Mouse (Mus musculus) forebrain, embryonic 15.5 days (tissue): ENCODE measurements at regions not wholly inside any gene's neighbourhood (a gene's known extent, or its start where the extent isn't known, plus 50 kb on each side); places are given as distances from the start of the nearest gene placed in this dataset.
"Not testable (repeated sequence)": the region's sequence is repeated elsewhere in the genome, so short reads cannot be mapped to it uniquely, and the experiment has no call there.

Source experiments
- ATAC-seq: fragments of 200-750 bp; cut with Nextera tagmentation; replicated peaks from 2 replicates; pipeline ENCODE4 v1.8.0; 2017; ENCODE audit warnings: mild to moderate bottlenecking, moderate TSS enrichment, moderate library complexity
- H3K27ac ChIP-seq: fragments of 300-500 bp; sonication (generic); replicated peaks from 2 replicates; pipeline ENCODE4 v1.5.1; 2015; ENCODE audit warnings: mild to moderate bottlenecking, inconsistent platforms
- H3K27me3 ChIP-seq: fragments of 300-500 bp; sonication (generic); 2 replicates; pipeline ENCODE4 v1.6.1; 2015; ENCODE audit warnings: inconsistent platforms
- H3K36me3 ChIP-seq: fragments of 300-500 bp; sonication (generic); 2 replicates; pipeline ENCODE4 v1.6.1; 2015; ENCODE audit warnings: mild to moderate bottlenecking, inconsistent platforms
- H3K4me1 ChIP-seq: fragments of 300-500 bp; sonication (generic); 2 replicates; pipeline ENCODE4 v1.6.1; 2015; ENCODE audit warnings: inconsistent platforms
- H3K4me2 ChIP-seq: fragments of 300-500 bp; sonication (generic); replicated peaks from 2 replicates; pipeline ENCODE4 v1.6.1; 2015; ENCODE audit warnings: mild to moderate bottlenecking, inconsistent platforms
- H3K4me3 ChIP-seq: fragments of 300-500 bp; sonication (generic); 2 replicates; pipeline ENCODE4 v1.5.1; 2015; ENCODE audit warnings: mild to moderate bottlenecking, inconsistent platforms
- H3K9ac ChIP-seq: fragments of 300-500 bp; sonication (generic); replicated peaks from 2 replicates; pipeline ENCODE4 v1.6.1; 2015; ENCODE audit warnings: mild to moderate bottlenecking, inconsistent platforms
- H3K9me3 ChIP-seq: fragments of 300-500 bp; sonication (generic); 2 replicates; pipeline ENCODE4 v1.6.1; 2016; ENCODE audit warnings: inconsistent platforms
- WGBS: fragments of 180-500 bp; shearing (Covaris S2); methylation state at CpG from one replicate; pipeline ENCODE4 v1.1.7; 2015; ENCODE audit warnings: mixed read lengths; 5-methylcytosine and 5-hydroxymethylcytosine counted together

DNA sequence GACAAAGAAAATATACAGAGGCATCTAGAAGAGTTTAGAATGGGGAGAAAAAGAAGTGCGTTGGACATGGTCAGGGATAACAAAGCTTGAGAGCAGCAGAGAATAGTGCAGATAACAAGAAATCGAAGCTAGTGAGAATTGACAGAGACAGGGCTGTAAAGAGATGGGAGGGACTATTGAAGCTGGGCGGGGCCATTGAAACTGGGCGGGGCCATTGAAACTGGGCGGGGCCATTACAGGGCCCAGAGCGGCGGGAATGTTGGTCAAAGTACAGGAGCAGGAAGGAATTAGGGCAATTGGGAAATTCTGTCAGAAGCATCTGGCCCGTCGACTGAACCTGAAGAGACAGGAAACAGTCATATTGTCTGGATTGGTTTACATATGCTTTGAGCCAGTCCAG is 243.3 kb upstream of the Srek1ip1 start:
- ATAC-seq, result no peak
- H3K4me3 ChIP-seq, result no peak overlapping the region
- H3K36me3 ChIP-seq, result no peaks in the 10 kb centered on the region

DNA sequence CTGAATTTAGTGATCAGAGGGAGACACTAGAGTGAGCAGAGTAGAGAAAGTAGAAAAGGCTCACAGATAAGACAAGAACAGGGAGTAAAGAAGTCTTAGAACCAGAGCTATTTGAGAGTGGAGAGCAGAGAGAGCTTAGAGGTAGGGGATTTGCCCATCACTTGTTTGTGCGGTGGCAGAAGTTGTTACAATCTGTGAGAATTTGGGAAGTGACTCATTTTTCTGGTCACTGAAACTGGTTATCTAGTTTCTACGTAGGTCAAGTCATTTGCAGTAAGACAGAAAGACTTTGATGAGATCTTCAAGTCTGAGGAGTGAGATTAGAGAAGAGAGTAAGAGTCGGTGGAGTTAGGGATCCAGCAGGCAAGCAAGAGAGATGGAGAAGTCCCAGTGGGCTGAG is 239.0 kb upstream of the Srek1ip1 start:
- Histone ChIP-seq H3K27me3 (no peaks in the 10 kb centered on the region), H3K27ac (no peak overlapping the region), H3K4me3 (no peak overlapping the region), H3K4me1 (no peaks in the 10 kb centered on the region), H3K9ac (no peak overlapping the region), H3K9me3 (no peaks in the 10 kb centered on the region), H3K36me3 (no peaks in the 10 kb centered on the region), H3K4me2 (no peak overlapping the region)
- no peak for ATAC-seq
- 86% methylated on average over 3 of the region's 3 CpGs for WGBS

More for the DNA sequence above, 243.3 kb upstream of the Srek1ip1 start:
- Histone ChIP-seq H3K27ac (no peak overlapping the region), H3K4me2 (no peak overlapping the region), H3K4me1 (no peaks in the 10 kb centered on the region), H3K9me3 (no peaks in the 10 kb centered on the region), H3K27me3 (no peaks in the 10 kb centered on the region), H3K9ac (no peak overlapping the region)
- WGBS, result 90% methylated on average over 9 of the region's 9 CpGs

- not testable (repeated sequence) for H3K9me3 ChIP-seq, H3K9ac ChIP-seq, H3K27me3 ChIP-seq, H3K4me3 ChIP-seq, H3K36me3 ChIP-seq, H3K4me2 ChIP-seq, H3K4me1 ChIP-seq, H3K27ac ChIP-seq, ATAC-seq
- WGBS, result 37% methylated on average over 7 of the region's 7 CpGs
Observed at GRCm38 (mm10) chr13:104556609-104557008, 235.7 kb upstream of the Srek1ip1 start.

DNA sequence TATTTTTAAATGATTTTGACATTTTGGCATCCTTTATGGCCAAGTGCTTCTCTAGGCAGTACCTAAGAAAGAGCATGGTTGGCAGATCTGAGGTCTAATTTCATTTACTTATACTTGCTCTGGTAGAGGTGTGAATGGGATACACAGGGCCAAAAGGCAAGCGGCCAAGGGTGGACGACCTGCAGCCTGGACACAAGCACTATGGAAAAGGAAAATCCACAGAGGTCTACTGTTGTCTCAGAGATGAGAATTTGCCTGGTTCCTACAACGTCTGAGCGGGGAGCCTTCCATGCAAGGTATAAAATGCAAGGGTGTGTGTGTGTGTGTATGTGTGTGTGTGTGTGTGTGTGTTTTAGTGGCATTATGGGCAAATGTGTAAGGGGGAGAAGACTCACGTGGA is 232.4 kb upstream of the Srek1ip1 start:
- Histone ChIP-seq H3K27me3 (no peaks in the 10 kb centered on the region), H3K9me3 (no peaks in the 10 kb centered on the region), H3K4me2 (no peak overlapping the region), H3K4me1 (peaks cover 6% of the 10 kb centered on the region; the same call in 1 of the 2 replicates), H3K36me3 (no peaks in the 10 kb centered on the region), H3K9ac (no peak overlapping the region), H3K4me3 (no peak overlapping the region), H3K27ac (no peak overlapping the region)
- WGBS, result 85% methylated on average over 5 of the region's 5 CpGs
- ATAC-seq, result no peak

DNA sequence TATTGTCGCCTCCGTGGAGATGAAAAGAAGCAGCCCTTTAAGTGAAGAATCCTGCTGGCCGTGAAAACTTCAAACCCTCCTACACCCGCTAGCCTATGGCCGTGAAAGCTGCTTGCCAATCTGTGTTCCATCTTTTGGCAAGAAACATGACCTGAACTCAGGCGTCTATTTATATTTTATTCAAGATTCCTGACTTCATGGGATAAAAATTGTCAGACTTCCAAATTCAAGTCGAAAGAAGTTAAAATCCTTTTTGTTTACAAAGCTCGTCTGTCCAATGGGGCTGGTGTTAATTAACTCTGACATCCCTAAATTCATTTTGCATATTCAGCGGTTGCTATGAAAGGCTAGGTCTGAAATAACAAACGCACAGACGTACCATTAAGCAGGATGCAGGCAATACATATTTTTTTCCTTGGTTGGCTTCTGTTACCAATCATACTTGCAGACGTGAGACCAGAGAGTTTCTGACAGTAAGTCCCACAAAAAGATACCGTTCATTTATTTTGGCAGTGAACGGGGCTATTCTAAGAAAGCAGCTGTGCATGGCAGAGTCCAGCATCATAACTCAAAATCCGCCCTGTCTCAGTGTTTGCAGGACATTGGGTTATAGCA is 231.7 kb upstream of the Srek1ip1 start:
- Histone ChIP-seq H3K9me3 (no peaks in the 10 kb centered on the region), H3K27me3 (no peaks in the 10 kb centered on the region), H3K4me1 (peaks cover 6% of the 10 kb centered on the region; the same call in 1 of the 2 replicates), H3K9ac (no peak overlapping the region), H3K4me2 (no peak overlapping the region), H3K27ac (no peak overlapping the region; the same call in 1 of the 2 replicates), H3K4me3 (no peak overlapping the region), H3K36me3 (no peaks in the 10 kb centered on the region)
- WGBS, result 47% methylated on average over 15 of the region's 15 CpGs
- ATAC-seq, result peak; percentile 66

DNA sequence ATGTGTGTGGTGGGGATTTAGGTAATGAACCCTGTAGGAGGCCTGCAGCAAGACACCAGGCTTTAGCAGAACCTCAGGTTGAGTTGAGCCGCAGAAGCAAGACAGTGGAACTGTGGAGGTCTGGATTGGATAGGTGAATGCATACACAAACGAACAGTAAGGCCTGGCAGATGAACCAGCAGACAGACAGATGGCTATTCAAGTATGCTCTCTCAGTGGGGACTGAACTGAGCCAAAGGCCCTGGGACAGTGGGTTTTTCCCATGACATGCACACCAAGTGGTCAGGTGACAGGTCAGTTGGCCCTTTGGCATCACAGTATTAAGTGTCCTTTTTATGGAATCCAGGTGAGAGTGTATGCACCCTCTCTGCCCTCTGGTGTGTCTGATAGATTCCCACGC is 229.7 kb upstream of the Srek1ip1 start:
- Histone ChIP-seq H3K4me3 (no peak overlapping the region), H3K4me1 (peaks cover 6% of the 10 kb centered on the region; the same call in 1 of the 2 replicates), H3K27ac (no peak overlapping the region), H3K9ac (no peak overlapping the region), H3K9me3 (no peaks in the 10 kb centered on the region), H3K36me3 (no peaks in the 10 kb centered on the region), H3K27me3 (no peaks in the 10 kb centered on the region), H3K4me2 (no peak overlapping the region)
- WGBS, result 34% methylated on average over 3 of the region's 3 CpGs
- ATAC-seq, result no peak

DNA sequence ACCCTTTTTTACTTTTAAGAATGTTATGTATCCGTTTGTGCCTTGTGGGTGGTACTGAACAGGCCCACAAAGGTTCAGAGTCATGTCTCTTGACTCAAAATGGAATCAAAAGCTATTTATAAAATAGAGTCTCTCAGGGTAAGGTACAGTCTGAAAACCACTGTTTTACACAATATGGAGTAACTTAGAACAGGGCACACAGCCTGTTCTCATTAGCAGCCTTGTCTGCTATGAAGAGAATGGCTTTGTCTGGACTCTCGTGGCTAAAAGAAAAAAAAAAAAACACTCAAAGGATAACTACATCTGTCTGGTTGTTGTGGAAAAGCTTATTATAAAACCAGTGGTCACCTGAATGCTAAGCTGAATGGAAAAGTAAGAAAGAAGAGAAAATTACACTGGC is 229.3 kb upstream of the Srek1ip1 start:
- H3K4me2 ChIP-seq, result no peak overlapping the region
- no peaks in the 10 kb centered on the region for H3K36me3 ChIP-seq
- 14% methylated on average over 2 of the region's 2 CpGs for WGBS
- ATAC-seq, result no peak
- H3K4me3 ChIP-seq, result no peak overlapping the region
- no peak overlapping the region for H3K27ac ChIP-seq
- no peaks in the 10 kb centered on the region for H3K9me3 ChIP-seq
- peaks cover 6% of the 10 kb centered on the region; the same call in 1 of the 2 replicates for H3K4me1 ChIP-seq
- no peaks in the 10 kb centered on the region for H3K27me3 ChIP-seq
- H3K9ac ChIP-seq, result no peak overlapping the region

- Histone ChIP-seq H3K4me3 (no peak overlapping the region), H3K4me2 (no peak overlapping the region), H3K27me3 (no peaks in the 10 kb centered on the region), H3K4me1 (peaks cover 6% of the 10 kb centered on the region; the same call in 1 of the 2 replicates), H3K9ac (no peak overlapping the region), H3K27ac (no peak overlapping the region), H3K36me3 (no peaks in the 10 kb centered on the region), H3K9me3 (no peaks in the 10 kb centered on the region)
- no peak for ATAC-seq
- 40% methylated on average over 7 of the region's 7 CpGs for WGBS
Observed at GRCm38 (mm10) chr13:104563889-104564288, 228.4 kb upstream of the Srek1ip1 start.

DNA sequence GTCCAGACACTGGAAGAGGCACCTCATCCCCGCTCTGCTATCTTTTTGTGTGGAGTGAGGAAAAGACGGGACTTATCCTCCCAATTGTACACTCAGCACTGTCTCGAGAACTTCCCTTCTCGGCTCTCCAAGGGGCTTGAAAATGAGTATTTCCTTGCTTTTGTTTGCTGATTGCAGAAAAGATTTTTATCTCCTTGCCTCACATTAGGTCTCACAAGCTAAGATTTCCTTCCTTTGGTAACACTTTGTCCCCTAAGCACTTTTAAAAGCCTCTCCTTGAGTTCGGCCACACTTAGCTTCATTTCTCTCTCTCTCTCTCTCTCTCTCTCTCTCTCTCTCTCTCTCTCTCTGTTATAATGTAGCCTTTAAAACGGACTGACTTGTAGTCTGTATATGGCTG is 222.5 kb upstream of the Srek1ip1 start:
- no peaks in the 10 kb centered on the region for H3K27me3 ChIP-seq

DNA sequence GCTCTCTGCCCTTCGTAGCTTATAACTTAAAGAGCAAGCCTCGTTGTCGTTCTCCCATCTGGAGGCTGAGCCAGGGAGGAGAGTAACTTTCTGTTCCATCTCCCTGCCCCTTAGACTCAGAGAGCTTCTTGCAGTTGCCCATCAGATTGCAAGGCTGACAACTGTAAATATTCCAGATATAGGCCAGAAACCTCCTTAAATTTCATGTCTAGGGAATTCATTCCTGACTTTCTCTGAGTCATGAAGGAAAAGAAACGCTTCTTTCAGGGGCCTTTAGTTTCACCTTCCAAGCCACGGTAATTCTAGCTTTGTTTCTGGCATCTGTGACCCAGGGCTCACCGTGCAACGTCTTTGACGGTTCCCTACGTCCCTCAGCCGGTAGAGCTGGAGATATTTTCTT is 220.0 kb upstream of the Srek1ip1 start:
- Histone ChIP-seq H3K4me3 (no peak overlapping the region), H3K9me3 (no peaks in the 10 kb centered on the region), H3K4me2 (no peak overlapping the region), H3K9ac (no peak overlapping the region), H3K27ac (no peak overlapping the region), H3K27me3 (no peaks in the 10 kb centered on the region), H3K4me1 (no peaks in the 10 kb centered on the region), H3K36me3 (no peaks in the 10 kb centered on the region)
- WGBS, result 73% methylated on average over 10 of the region's 10 CpGs
- ATAC-seq, result no peak

More for the DNA sequence above, 222.5 kb upstream of the Srek1ip1 start:
- H3K36me3 ChIP-seq, result no peaks in the 10 kb centered on the region
- H3K4me1 ChIP-seq, result no peaks in the 10 kb centered on the region
- no peak overlapping the region for H3K4me2 ChIP-seq
- no peak overlapping the region for H3K27ac ChIP-seq
- WGBS, result 56% methylated on average over 6 of the region's 6 CpGs
- no peak overlapping the region for H3K4me3 ChIP-seq
- ATAC-seq, result no peak
- no peaks in the 10 kb centered on the region for H3K9me3 ChIP-seq
- no peak overlapping the region for H3K9ac ChIP-seq

DNA sequence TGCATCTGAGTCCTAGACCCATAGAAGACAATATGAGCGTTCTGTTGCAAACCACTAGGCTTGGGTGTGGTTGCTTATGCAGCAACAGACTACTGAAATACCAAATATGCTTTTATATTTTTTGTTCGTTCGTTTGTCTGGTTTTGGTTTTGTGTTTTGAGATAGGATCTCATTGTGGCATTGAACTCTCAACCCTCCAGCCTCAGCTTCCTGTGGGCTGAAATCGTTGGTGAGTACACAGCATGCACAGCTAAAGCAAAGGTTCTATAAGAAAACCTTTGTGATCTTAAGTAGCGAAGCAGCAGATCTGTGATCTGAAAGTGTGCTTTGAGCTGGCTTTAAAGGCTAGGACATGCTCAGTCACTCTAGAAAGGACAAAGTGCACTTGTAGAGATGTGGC is 217.9 kb upstream of the Srek1ip1 start:
- no peaks in the 10 kb centered on the region for H3K36me3 ChIP-seq
- no peak overlapping the region for H3K9ac ChIP-seq
- H3K4me1 ChIP-seq, result no peaks in the 10 kb centered on the region
- H3K27ac ChIP-seq, result no peak overlapping the region
- H3K4me3 ChIP-seq, result no peak overlapping the region
- 90% methylated on average over 5 of the region's 5 CpGs for WGBS
- H3K27me3 ChIP-seq, result no peaks in the 10 kb centered on the region
- H3K4me2 ChIP-seq, result no peak overlapping the region
- no peaks in the 10 kb centered on the region for H3K9me3 ChIP-seq
- ATAC-seq, result no peak

DNA sequence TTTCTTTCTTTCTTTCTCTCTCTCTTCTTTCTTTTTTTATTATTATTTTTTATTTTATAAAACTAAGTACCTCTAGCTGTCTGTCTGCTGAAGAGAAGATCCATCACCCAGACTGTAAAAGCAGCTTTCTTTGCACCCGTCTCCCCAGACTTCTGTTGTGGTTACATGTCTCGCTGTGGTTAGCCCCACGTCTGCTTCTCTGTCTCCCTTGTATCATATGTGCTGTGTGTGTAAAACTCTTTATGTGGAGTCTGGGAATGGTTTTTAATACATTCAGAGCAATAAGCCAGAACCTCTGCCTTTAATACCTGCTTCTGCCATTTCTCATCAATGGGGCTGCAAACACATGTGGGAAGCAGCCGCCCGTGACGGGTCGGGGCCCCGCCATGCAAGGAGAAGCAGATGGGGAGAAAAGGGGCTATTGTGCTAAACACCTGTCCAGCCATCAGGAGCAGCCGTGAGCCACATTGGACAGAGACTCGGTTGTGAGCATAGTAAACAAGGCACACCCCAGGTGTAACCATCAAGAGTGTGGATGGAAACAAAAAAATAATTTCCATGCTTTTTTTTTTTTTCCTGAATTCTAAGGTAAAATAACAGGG is 216.0 kb upstream of the Srek1ip1 start:
- Histone ChIP-seq H3K36me3 (no peaks in the 10 kb centered on the region), H3K27ac (no peak overlapping the region), H3K9me3 (no peaks in the 10 kb centered on the region), H3K27me3 (no peaks in the 10 kb centered on the region), H3K9ac (no peak overlapping the region), H3K4me2 (no peak overlapping the region), H3K4me1 (no peaks in the 10 kb centered on the region), H3K4me3 (no peak overlapping the region)
- WGBS, result 57% methylated on average over 10 of the region's 10 CpGs
- ATAC-seq, result no peak

- no peak overlapping the region for H3K27ac ChIP-seq
- H3K9me3 ChIP-seq, result no peaks in the 10 kb centered on the region
- no peaks in the 10 kb centered on the region for H3K36me3 ChIP-seq
- no peak overlapping the region for H3K4me3 ChIP-seq
- no peak overlapping the region for H3K9ac ChIP-seq
- H3K4me2 ChIP-seq, result no peak overlapping the region
- H3K27me3 ChIP-seq, result no peaks in the 10 kb centered on the region
- ATAC-seq, result peak; percentile 32; the same call in 1 of the 2 replicates
- no peaks in the 10 kb centered on the region for H3K4me1 ChIP-seq
- whole genome bisulfite sequencing, result 81% methylated on average over 11 of the region's 11 CpGs
Observed at GRCm38 (mm10) chr13:104577856-104578255, 214.4 kb upstream of the Srek1ip1 start.
